Mouse (Mus musculus): ENCODE measurements around the gene B3gnt7.

DNA sequence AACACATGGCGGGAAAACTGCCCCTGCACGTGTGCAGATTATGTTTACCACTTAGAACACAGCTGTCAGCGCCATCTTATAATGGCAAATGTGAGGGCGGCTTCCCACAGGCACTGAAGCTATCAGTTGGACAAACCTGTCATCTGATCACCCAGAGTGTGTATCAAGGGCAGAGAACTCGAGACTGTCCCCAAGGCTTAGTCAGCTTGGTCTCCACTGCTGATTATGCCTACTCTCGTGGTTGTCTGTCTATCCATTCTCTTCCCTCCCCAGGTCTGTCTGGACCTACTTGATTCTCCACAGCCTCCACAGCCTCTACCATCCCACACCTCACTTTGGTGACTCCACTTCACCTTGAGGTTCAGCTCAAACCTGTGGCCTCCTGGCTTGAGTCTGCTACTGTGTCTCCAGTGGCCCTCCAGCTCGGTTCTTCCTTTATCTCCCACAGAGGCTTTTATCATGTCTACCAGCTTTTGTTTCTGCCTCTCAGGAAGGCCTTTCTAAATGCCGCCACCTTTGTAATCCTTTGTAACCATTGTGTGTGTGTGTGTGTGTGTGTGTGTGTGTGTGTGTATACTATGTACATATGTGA lies 18.3 kb downstream of the B3gnt7 start:
- no peak for TF ChIP-seq GATA1 (IDR thresholded peaks at IDR 0.05; ENCODE audit: low read length)
- no peak for TF ChIP-seq TAL1 (IDR thresholded peaks at IDR 0.05; ENCODE audit: low read length)
